Mouse (Mus musculus) ES-Bruce4 (cell line): Measurements from ENCODE around the gene Icam2. TPM values are rescaled to one million over a fixed set of nuclear protein-coding genes. Genes with fewer than 3 reads are reported as not detected.

ENCODE experiments used
- H3K27ac ChIP-seq: 2 replicates; pipeline ENCODE4 v1.5.1; 2012; ENCODE audit warnings: low read length, inconsistent platforms; ENCODE audit not compliant: insufficient read depth
- H3K27me3 ChIP-seq: 2 replicates; pipeline ENCODE4 v1.6.1; 2012; ENCODE audit warnings: mild to moderate bottlenecking, low read length, inconsistent platforms; ENCODE audit not compliant: control insufficient read depth, poor library complexity, insufficient read depth, severe bottlenecking
- H3K36me3 ChIP-seq: 2 replicates; pipeline ENCODE4 v1.6.1; 2012; ENCODE audit warnings: inconsistent platforms, mild to moderate bottlenecking, low read length, moderate library complexity; ENCODE audit not compliant: control insufficient read depth, poor library complexity, insufficient read depth, severe bottlenecking
- H3K4me1 ChIP-seq: one replicate; pipeline ENCODE4 v1.8.1; 2011; ENCODE audit warnings: low read length; ENCODE audit not compliant: control insufficient read depth, insufficient read depth
- H3K4me3 ChIP-seq: 2 replicates; pipeline ENCODE4 v1.5.1; 2011; ENCODE audit warnings: low read depth, mild to moderate bottlenecking, low read length
- H3K9ac ChIP-seq: 2 replicates; pipeline ENCODE4 v1.6.1; 2012; ENCODE audit warnings: low read depth, mild to moderate bottlenecking, inconsistent platforms; ENCODE audit not compliant: poor library complexity, severe bottlenecking
- H3K9me3 ChIP-seq: replicated peaks from 2 replicates; pipeline ENCODE4 v1.6.1; 2012; ENCODE audit warnings: mild to moderate bottlenecking, low read length, inconsistent platforms; ENCODE audit not compliant: control insufficient read depth, poor library complexity, insufficient read depth, severe bottlenecking
- CTCF ChIP-seq: IDR thresholded peaks from one replicate; pipeline ENCODE4 v1.8.1; 2011; ENCODE audit warnings: low read depth, low read length
- EP300 ChIP-seq: IDR thresholded peaks from 2 replicates; pipeline ENCODE4 v1.6.1; 2011; ENCODE audit warnings: low read depth, low read length; ENCODE audit not compliant: insufficient read depth
- POLR2A ChIP-seq: IDR thresholded peaks from one replicate; pipeline ENCODE4 v1.8.1; 2011; ENCODE audit warnings: low read length; ENCODE audit not compliant: insufficient read depth
- polyA plus RNA-seq: library from polyadenylated mRNA; stranded (reverse); fragments of >200 nt; gene quantifications from 2 replicates; pipeline ENCODE4 v1.2.4, GENCODE M21; 2011; ENCODE audit warnings: low read depth; ENCODE audit not compliant: missing spikeins, insufficient read depth, insufficient read length

The Icam2 gene
- polyA plus RNA-seq, 1 experiment = not detected

GRCm38 (mm10) chr11:106428106-106428505 lies 40.2 kb upstream of the Icam2 start:
- no peaks in the 10 kb centered on the region for H3K9me3 ChIP-seq
- no peak overlapping the region for H3K4me3 ChIP-seq
- TF ChIP-seq CTCF (no peak), POLR2A (no peak), EP300 (no peak)
- H3K9ac ChIP-seq = no peak overlapping the region
- no peak overlapping the region for H3K27ac ChIP-seq
- no peaks in the 10 kb centered on the region for H3K4me1 ChIP-seq
- H3K27me3 ChIP-seq = no peaks in the 10 kb centered on the region; the same call in 1 of the 2 replicates
- peaks cover 1% of the 10 kb centered on the region for H3K36me3 ChIP-seq

GRCm38 (mm10) chr11:106426447-106426846 lies 38.6 kb upstream of the Icam2 start:
- no peak for TF ChIP-seq CTCF
- no peak for TF ChIP-seq POLR2A
- no peak for TF ChIP-seq EP300
- Histone ChIP-seq H3K36me3 (peaks cover 4% of the 10 kb centered on the region), H3K4me3 (no peak overlapping the region), H3K9me3 (no peaks in the 10 kb centered on the region), H3K4me1 (no peaks in the 10 kb centered on the region), H3K27me3 (no peaks in the 10 kb centered on the region; the same call in 1 of the 2 replicates), H3K27ac (no peak overlapping the region), H3K9ac (no peak overlapping the region)

- Histone ChIP-seq H3K27ac (no peak overlapping the region), H3K4me3 (no peak overlapping the region), H3K9me3 (no peaks in the 10 kb centered on the region), H3K4me1 (no peaks in the 10 kb centered on the region), H3K27me3 (no peaks in the 10 kb centered on the region; the same call in 1 of the 2 replicates), H3K36me3 (peaks cover 4% of the 10 kb centered on the region), H3K9ac (no peak overlapping the region)
- TF ChIP-seq CTCF (no peak), EP300 (no peak), POLR2A (no peak)
These were observed 37.3 kb upstream of the Icam2 start for GRCm38 (mm10) chr11:106425201-106425600.

GRCm38 (mm10) chr11:106419262-106420102 lies 31.6 kb upstream of the Icam2 start:
- no peak overlapping the region for H3K4me3 ChIP-seq
- H3K27ac ChIP-seq = no peak overlapping the region
- no peak overlapping the region for H3K9ac ChIP-seq
- H3K4me1 ChIP-seq = no peaks in the 10 kb centered on the region
- no peaks in the 10 kb centered on the region for H3K27me3 ChIP-seq
- TF ChIP-seq POLR2A (no peak), EP300 (no peak), CTCF (no peak)
- peaks cover 4% of the 10 kb centered on the region; the same call in 1 of the 2 replicates for H3K36me3 ChIP-seq
- H3K9me3 ChIP-seq = no peaks in the 10 kb centered on the region

- TF ChIP-seq CTCF (peak; percentile 89), EP300 (no peak), POLR2A (no peak)
- no peaks in the 10 kb centered on the region for H3K27me3 ChIP-seq
- no peaks in the 10 kb centered on the region for H3K9me3 ChIP-seq
- no peak overlapping the region for H3K27ac ChIP-seq
- H3K9ac ChIP-seq = no peak overlapping the region
- H3K36me3 ChIP-seq = peaks cover 4% of the 10 kb centered on the region; the same call in 1 of the 2 replicates
- H3K4me1 ChIP-seq = no peaks in the 10 kb centered on the region
- H3K4me3 ChIP-seq = no peak overlapping the region
These were observed 30.8 kb upstream of the Icam2 start for GRCm38 (mm10) chr11:106418622-106419196.

- H3K9me3 ChIP-seq = no peaks in the 10 kb centered on the region
- H3K27ac ChIP-seq = no peak overlapping the region
- no peaks in the 10 kb centered on the region for H3K36me3 ChIP-seq
- TF ChIP-seq CTCF = no peak
- TF ChIP-seq POLR2A = no peak
- no peak for TF ChIP-seq EP300
- no peak overlapping the region for H3K9ac ChIP-seq
- no peak overlapping the region for H3K4me3 ChIP-seq
- no peaks in the 10 kb centered on the region for H3K4me1 ChIP-seq
- no peaks in the 10 kb centered on the region for H3K27me3 ChIP-seq
These were observed 30.0 kb upstream of the Icam2 start for GRCm38 (mm10) chr11:106417860-106418259.
